Mouse (Mus musculus) left cerebral cortex, adult 8-10 months (tissue): ENCODE measurements at regions not wholly inside any gene's neighbourhood (a gene's known extent, or its start where the extent isn't known, plus 50 kb on each side); places are given as distances from the start of the nearest gene placed in this dataset.

Source experiments
- DNase-seq, 2 experiments: peaks; one replicate each; pipeline ENCODE4 v3.0.0; 2022; ENCODE audit warnings: low spot score in 2 of 2

GRCm38 (mm10) chr14:48053151-48053550 lies 67.5 kb upstream of the Peli2 start:
- no peak for DNase-seq

DNA sequence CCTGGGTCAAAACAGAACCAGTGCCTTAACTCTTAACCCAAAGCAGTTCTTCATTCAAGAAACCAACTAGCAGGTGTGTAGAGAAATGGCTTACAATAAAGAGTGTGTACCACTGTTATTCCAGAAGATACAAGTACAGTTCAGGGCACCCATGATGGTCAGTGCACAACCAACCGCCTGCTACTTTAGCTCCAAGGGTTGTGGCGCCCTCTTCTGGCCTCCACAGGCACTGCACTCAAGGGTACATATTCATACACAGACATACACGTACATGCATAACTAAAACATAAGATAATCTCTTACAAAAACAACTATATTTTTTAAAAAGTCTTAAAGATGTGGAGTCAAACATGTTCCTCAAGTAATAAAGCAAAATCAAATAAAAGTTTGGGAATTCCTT lies 65.9 kb upstream of the Peli2 start:
- no peak for DNase-seq

GRCm38 (mm10) chr14:48055861-48056260 lies 64.8 kb upstream of the Peli2 start:
- no peak for DNase-seq

- DNase-seq = no peak
Observed at GRCm38 (mm10) chr14:48058234-48058868, 62.3 kb upstream of the Peli2 start.

DNA sequence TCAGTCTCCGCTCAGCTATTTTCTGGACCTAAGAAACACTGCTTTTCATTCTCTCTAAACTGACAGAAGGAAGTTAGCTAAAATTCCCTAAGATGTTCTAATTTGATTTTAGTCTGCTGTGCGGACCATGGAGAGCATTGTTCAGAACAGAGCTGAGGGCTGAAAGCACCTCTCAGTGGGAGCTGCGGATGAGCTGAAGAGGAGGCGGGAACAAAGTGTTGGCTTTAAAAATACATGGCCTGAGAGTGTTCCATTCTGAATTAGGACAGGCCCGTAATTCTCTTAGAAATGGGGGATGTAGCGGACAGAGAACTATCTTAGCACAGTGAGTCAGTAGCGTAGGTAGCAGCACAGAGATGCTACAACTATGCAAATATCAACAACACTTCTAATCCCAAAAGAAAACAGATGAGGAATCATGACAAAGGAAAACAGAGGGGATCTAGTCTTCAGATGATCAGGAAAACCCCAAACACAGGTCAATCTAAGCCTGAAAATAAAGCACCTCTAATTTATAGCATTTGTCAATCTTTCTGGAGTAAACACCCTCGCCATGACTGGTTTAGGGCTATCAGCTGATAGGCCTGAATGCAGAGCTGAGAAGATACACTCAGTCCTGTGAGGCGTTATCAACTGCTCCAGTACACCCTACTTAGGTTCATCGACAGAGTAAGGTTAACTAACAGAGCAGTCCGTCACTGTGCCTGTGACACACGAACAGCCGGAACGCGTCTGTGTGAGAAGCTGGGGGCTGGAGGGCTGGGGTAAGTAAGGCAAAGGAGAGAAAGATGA lies 60.8 kb upstream of the Peli2 start:
- no peak for DNase-seq

- DNase-seq = no peak
Observed at GRCm38 (mm10) chr14:48068641-48069040, 52.0 kb upstream of the Peli2 start.
